Mouse (Mus musculus) urinary bladder, postnatal 4 days (tissue): ENCODE results near the gene Entr1.
"Not testable (repeated sequence)": the region's sequence is repeated elsewhere in the genome, so short reads cannot be mapped to it uniquely, and the experiment has no call there.

Source experiments
- DNase-seq, 2 experiments: peaks; one replicate each; pipeline ENCODE4 v3.0.0; 2021 to 2022; ENCODE audit warnings: low spot score in 2 of 2

Entr1 gene

DNA sequence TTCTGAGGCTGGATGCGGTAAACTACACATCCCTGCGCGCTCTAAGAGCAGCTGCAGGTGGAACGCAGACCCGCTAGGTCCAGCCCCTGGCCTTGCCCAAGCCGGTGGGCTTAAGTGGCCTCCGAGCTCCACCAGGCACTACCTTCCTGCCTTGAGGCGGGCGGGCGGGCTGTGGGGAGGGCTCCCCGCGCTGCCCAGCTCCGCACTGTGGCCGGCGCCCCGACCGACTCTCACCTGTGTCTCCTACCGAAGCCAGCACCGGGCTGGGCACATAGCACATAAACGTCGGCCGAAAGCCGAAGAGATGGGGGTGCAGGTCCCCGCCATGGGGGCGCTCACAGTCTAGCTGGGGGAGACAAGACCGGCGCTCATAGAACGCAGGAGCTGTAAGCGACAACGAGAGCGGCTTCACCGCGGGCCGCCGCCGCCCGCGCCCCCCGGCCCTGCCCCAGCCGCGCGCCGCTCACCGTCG, 398 bp downstream of the Entr1 start:
- DNase-seq, result no peak

DNA sequence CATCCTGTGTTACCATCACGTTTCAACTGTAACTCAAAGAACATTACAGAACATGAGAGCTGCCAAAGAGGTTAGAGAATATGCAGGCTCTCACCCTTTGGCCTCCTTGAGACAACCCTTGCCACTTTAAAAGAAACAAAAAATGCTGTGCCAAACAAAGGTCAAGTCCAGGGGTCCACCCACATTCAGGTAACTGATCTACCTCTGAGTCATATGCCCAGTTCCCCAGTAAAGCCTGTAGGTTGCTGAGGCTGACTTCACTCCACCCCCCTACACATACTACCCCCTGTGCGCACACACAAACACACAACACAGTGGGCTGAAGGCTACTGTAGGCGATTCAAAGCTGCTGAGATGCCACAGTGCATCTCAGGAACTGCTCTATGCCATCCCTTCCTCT, 1.4 kb downstream of the Entr1 start:
- DNase-seq, result no peak

DNA sequence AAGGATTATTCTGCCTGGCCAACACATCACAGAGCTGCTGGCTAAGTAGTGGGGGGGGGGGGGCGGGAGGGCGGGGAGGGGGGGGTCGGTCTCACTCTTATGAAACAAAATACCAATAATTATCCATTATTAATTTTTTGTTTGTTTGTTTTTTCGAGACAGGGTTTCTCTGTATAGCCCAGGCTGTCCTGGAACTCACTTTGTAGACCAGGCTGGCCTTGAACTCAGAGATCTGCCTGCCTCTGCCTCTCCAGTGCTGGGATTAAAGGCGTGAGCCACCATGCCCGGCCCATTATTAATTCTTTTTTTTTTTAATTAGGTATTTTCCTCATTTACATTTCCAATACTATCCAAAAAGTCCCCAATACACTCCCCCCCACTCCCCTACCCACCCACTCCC, 8.2 kb downstream of the Entr1 start:
- not testable (repeated sequence) for DNase-seq

DNA sequence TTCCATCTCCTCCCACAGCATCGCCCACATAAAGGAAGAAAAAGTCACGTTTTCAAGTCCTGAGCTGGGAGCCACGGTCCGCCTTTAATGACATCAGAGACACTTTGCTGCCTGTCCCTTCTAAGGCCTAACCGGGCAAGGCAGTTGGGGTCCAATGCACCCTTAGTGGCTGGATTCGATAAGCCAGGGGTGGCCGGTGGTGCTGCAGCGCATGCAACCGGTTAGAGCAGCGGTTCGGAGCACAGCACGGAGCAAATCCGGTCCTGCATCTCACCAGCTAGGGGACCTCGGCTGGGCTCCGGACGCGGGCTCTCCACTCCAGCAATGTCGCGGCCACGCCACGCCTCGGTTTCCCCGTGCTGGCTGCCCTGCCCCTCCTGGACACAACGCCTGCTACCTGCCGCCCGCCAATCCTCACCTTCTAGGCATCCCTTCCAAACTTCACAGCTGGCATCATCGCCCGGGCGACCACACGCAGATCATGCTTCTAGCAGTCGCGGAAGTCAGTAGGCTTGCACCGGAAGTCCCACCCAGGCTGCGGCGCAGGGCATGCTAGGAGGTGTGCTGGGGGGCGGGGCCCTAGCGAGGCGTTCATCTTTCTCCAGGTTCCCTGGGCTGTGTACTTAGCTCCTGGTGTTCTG, 8.9 kb downstream of the Entr1 start, which contains the start of gene Snapc4:
Snapc4 (minus strand) TSS at position 523 of the 641 bp plus-strand sequence.
- peak; percentile 77 to 82 for DNase-seq

DNA sequence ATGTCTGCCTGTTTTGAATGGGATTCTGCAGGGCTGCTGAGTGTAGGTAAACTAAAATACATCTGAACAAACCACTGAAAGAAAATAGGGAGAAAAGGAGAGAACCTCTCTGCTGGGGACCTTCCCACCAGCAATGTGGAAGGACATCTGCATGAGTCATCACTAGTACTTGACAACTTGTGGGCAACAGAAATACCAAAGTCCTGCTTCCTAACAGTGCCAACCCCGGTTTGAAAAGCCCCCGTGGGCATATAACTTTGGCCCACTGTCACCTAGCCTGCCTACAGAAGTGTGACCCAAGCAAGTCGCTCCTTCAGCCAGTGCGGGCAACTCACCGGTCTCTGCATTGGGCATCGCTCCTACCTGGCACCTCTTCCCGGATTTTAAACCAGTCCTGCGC, 16.7 kb downstream of the Entr1 start:
- DNase-seq, result peak in 1 of 2 experiments; percentile 51

DNA sequence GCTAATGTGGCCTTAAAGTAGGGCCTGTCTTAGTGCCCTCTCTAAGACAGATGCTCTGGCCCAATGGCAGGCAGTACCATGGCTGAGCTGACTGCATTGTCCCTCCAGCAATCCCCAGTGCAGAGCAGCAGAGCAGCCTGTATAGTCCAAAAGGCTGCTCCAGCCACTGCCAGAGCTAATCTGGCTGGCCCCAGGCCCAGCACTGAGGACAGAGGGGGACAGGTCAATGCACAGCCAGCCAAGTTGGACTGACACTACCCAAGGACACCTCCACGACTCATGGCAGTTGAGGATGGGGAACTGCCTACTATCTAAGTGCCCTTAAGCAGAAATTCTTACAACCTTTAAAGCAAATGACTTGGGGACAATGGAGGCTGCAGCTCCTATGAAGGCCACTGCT, 20.5 kb downstream of the Entr1 start:
- DNase-seq, result no peak

DNA sequence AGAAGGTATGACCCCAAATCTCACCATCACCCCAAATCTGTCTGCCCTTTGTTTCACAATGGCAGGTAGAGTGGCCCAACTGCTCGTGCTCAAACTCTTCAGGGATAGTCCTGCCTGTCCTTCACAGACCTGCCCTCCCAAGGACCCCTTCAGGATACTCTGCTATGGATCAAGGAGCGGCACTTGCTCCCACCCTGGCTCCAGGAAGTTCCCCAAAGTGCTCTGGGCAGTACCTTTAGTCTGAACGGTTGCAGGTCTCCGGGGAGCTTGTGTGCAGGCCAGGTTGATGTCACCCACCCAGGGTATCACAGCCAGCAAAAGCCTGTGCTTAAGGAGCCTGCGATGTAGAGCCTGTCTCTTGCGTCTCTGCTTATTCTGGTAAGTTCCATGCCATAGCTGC, 21.2 kb downstream of the Entr1 start:
- no peak for DNase-seq

DNA sequence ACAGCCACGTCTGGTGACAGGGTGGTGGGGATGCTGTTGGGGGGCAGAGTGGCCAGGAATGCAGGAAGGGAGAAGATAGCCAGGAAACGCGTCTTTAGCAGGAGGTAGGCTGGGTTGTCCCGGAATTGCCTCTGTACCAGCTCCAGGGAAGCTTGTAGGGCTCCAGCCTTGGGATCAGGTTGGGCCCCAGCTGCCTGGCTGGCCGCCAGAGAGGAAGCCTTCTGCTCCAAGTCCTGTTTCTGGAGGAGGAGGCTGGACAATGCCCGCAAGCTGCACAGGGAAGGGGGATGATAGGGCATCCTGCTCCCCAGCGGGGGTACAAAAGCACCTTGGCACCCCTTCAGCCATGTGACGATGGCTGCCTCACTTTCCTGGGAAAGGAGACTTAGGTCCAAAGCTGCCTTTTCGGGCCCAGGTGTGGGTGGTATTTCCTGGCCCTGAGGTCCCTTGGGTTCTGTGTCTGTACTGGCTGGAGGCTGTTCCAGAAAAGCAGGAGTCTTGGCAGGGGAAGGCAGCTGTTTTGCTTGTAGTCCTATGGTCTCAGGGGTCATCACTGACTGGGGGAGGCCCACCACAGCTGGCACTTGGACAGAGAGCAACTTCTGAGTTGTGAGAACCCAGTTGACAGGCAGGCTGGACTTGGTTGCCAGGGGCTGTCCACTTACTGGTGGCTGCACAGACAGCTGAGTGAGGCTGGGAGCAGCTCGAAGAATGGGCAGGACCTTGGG, 24.2 kb downstream of the Entr1 start:
- DNase-seq, result peak; percentile 64 to 71

DNA sequence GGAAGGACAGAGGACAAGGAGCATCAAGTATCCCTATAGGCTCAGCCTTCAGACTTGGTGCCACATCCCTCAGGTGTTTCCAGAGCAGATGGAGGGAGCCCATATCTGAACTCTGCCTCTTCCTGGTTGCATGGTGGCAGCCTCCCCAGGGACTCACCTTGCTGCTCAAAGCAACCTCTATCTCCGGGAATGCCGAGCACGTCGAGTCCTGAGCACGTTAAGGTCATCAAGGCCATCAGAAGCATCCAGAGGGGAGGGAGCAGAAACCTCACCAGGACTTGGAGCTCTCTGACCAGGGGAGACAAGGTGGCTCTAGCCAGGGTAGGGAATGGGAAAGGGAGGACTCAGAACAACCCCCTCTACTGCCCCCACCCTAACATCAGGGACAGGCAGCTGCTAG, 25.6 kb downstream of the Entr1 start:
- DNase-seq, result no peak

DNA sequence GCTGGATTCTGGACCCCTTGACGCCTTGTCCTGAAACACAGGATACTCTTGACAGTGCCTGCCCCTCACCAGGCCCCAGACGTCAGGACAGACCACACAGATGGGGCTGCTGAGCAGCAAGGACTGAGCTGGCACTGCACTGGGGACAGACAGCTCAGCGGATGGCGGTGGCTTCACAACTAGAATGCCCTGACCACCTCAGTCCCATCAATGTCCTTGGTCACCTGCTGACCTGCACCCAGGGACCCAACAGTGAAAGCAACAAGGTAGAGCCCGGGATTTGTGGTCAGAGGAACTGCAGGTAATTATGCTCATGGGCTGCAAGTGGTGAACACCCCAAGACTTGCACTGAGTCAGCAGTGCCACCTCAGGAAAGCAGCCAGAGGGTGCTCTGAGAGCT, 26.1 kb downstream of the Entr1 start:
- no peak for DNase-seq

DNA sequence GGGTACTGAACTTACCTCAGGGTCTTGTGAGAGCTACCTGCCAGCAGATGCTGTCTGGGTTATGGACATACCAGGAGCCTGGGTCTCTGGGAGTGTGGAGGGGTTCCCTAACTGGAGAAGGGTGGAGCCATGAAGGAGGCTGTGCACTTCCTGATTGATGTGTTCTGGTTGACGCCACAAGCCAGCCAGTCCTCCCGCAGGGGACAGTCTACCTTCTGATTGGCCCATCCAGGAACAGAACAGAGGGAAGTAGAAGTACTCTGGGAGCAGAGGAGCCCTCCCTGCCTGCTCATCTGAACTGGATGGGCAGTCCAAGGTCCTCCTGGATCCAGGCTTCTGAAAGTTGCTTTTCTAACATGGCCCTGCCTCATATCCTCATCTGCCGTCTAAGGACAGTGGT, 28.3 kb downstream of the Entr1 start, which contains the start of gene Card9:
Card9 (minus strand) TSS at position 147 of the 400 bp plus-strand sequence.
- DNase-seq, result no peak

DNA sequence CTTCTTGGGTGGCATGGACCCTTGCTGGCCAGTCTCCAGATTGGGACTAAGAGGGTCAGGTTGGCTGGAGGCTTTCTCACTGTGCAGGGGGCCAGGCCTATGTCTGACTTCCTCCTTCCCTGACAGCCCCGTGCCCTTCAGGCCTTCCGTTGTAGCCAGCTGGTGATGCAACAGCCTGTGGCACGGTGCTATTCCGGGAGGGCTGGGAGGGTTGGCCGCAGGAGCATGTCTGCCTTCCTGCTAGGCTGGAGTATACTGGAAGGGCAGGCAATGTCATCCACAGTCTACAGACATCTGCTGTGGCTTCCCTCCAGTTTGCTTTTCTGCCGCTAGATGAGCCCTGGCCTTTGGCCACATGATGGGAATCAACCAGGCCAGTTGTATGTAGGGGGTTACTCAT, 29.1 kb downstream of the Entr1 start:
- no peak for DNase-seq

DNA sequence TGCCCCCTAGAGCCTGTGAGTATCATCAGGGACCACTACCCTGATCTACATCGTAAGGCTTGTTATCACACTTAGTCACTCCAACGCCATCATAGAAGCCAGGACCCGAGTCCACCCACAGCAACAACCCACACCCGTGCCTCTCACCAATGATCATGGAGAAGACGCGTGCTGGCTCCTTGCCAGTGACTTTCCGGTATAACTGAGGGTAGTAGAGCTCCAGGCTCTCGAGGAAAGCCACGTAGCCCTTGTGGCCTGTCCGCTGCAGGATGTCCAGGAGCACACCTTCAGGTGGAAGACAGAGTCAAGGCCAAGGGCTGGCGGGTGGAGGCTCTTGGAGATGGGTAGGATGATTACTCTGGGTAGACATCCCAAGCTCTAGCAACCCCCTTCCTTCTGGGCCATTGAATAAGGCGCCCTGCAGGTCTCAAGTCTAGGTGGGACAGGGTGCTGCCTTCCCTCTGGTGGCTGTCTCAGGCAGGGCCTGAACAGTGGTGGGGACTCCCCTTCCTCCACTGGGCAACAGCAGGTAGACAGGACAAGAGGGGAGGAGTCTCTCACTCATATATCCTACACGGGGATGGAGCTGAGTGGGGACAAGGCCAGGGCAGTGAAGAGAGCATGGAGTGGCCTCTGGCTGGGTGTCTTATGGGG, 30.3 kb downstream of the Entr1 start:
- DNase-seq, result no peak

DNA sequence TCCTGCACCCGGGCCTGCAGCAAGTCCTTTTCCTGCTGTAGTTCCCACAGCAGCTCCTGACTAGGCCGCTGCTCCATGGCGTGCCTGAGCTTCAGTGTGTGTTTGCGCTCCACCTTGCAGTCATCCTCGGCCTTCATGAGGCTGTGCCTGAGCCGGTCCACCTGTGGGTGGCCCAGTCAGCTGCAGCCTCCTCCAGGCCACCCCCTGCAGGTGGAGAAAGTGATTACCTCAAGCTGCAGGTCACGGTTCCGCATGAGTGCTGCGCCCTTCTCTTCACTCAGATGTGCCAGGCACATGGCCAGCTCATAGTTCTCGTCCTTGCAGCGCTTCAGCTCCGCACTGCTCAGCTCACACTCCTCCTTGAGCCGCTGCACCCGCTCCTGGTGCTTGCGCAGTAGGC, 31.6 kb downstream of the Entr1 start:
- DNase-seq, result no peak

DNA sequence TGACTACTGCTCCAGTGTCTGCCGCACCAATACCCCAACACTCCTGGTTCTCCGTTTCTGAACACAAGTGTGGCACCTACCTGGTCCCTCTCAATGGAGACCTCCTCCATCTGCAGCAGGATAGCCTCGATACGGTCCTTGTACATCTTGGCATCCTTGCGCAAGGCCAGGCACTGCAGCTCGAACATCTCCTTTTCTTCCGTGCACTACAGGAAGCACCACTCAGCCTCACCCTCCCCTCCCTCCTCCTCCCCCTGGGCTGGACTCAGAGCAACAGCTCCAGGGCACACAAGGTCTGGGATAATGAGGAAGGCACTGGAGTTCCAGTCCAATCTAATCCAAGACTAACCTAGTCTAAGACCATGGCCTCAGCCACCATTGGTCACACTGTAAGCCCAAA, 32.4 kb downstream of the Entr1 start:
- no peak for DNase-seq

DNA sequence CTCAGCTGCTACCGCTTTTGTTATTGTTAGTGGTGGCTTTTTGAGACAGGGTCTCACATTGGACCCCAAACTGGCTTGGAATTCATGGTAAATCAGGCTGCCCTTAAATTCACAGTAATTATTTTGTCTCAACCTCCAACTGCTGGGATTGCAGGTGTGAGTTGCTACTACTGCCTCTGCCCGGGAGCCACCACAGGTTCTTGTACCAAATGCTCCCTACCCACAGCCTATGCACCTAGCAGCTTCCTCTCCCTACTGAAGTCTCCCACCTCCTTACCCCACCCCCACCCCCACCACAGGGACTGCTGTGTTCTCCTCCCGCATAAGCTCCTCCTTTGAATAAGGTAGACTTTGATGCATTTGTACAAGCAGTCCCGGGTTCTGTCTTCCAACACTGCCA, 32.9 kb downstream of the Entr1 start:
- no peak for DNase-seq

DNA sequence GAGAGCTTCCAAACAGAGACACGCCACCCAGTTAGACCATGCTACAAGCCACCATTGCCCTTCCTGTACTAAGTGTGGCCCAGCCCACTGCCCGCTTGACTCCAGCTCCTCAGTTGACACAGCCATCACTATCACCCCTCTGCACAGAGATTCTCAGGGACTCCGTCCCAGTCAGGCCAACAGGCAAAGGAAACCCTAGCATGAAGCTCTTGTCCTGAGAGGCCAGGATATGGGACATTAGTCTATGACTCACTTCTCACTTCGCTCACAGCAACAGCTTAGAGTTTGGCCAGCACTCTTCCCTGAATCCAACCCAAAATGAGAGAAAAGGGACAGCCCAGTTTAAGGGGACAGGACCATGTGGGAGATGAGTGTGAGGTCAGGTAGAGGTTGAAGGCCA, 34.7 kb downstream of the Entr1 start:
- DNase-seq, result no peak

DNA sequence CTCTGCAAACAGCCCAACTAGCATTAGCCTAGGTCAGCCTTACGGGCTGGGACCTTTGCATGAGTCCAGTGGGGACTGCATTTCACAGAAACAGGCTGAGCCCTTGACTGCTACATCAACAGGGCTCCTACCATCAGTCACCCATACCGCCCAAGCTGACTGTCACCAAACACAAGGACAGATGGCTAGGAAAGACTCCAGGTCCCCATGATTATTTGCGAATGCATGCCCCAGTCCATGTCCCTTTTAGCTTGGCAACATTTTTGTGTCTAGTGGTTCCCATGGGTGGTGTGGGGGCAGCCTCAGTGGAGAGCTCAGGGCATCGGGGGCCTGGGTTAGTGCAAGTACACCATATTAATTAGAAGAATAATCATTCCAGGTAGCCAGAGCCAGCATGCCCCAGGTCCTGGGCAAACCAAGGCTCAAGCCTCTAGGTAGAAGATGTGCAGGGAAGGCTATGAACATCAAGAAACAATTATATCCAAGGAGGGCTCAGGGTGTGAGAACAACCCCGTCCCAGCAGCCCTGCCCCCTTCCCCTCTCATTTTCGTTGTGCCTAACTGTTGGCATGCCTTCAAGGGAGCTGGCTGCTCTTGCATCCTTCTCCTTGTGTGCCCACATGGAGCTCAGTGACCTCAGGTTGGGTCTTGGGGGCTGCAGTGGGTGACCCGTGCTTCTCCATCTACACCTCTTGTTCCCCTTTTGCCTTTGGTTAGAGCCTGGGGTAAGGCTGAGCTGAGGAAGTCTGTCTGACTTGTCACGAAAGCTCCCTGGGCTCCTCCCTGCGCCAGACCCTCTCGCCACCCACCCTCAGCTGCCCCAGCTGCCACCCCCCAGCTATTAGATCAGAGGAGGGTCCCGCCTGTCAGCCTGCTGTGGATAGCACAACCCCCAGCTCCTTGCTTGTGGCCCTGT, 35.8 kb downstream of the Entr1 start:
- DNase-seq, result no peak

DNA sequence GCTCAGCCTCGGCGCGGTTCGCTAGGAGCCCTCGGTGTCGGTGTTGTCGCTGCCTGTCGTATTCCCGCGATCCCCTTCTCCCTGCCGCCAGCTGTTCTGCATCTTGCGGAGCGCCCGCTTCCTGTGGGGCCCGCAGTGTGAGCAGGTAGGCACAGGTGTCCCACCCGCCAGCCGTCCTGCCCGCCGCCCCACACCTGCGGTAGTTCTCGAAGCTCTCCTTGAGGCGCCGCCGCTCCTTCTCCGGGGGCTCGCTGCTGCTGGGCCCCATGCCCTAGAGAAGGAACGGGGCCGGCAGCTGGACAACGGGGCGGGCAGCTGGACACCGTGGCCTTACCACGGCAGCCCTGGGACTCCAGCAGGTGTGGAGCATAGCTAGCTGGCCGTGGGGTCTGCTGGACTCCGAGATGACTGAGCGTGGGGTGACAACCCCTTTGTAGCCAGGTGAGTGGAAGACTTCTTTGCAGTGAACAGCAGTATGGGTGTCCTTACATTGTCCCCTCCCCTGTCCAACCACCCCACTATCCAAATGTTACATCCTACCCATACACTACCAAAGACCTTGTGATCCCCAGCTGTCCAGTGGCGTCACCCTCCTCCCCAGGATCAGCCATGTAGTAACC, 36.7 kb downstream of the Entr1 start:
- no peak for DNase-seq

DNA sequence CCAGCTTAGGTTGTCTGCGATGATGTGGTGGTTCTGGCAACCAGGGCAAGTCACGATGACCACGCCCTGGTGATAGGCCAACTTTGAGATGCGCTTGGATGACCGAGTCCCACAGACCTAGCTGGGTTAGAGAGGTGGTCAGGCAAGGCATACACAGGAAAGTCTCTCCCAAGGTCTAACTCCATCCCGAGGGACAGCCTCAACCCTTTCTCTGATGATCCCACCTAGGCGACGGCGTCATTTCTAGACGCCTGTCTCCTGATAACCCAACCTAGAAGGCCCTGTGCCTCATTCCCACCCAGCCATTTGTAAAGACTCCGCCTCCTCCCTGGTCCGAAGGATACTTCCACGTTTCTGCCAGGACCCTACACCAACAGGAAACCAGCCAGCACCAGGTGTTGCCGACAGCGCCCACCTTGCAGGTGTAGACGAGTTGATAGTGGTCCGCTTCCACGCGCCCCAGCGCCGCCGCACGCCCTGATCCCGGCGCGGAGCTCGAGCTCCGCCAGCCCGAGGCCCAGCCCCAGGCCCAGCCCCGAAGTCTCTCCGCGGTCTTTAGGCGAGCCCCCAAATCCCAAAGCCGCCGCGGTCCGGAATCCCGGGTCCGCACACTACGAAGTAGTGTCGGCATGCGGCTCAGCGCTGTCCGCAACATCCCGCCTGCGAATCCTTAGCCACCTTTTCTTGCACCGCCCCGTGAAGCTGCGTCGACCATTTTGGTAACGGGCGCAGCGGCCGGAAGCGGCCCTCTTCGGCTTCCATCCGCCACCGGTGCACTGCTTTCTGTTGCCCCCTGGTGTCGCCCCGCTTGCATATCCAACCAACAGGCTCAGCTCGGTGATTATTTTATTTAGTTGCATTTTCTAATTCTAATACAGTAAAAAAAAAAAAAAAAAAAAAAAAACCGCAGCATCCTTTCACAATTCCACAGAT, 37.5 kb downstream of the Entr1 start, which contains the start of gene Dnlz:
Dnlz (minus strand) TSS at position 753 of the 933 bp plus-strand sequence.
- DNase-seq, result peak; percentile 90 to 93
